Mouse (Mus musculus) cerebellum, postnatal 25 days (tissue): ENCODE data around the gene Ntrk1.
"Not testable (repeated sequence)": the region's sequence is repeated elsewhere in the genome, so short reads cannot be mapped to it uniquely, and the experiment has no call there.

Source experiments
- DNase-seq, 2 experiments: peaks; one replicate each; pipeline ENCODE4 v3.0.0; 2021; ENCODE audit warnings: mixed read lengths in 2 of 2

Gene Ntrk1

DNA sequence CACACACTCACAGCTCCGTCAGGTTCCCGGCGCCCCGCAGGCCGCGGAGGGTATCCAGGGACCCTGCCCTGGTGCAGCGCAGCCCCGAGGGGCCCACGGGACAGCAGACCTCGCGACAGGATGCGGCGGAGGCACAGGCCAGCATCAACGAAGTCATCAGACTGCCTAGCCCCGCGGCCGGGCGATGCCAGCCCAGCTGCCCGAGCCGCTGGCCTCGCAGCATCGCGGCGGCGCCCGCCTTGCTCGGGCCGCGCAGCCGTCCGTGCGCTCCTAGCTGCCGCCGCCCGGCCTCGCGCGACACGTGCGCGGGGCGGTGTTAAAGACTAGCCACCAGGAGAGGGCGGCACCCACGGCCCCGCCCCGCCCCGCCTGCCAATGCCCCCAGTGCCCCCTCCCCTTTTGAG is at the start of gene Ntrk1:
Gene Ntrk1 (minus strand): TSS at position 241 of the 404 bp plus-strand sequence.
- no peak for DNase-seq

DNA sequence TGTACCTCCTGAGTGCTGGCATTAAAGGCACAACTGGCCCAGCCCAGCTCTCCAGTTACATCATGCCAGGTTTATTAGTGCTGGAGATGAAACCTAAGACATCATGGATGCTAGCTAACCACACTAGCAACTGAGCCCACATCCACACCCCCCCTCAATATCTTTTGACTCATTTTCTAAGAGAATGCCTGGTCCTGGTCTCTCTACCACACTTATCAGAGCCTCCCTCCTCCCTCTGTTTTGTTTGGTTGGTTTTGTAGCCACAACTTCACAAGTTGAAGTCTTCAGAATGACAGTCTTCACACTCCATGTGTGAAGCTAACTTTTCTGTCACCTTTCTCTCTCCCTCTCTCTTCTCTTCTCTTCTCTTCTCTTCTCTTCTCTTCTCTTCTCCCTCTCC is 45.9 kb upstream of the Ntrk1 start:
- no peak for DNase-seq

DNA sequence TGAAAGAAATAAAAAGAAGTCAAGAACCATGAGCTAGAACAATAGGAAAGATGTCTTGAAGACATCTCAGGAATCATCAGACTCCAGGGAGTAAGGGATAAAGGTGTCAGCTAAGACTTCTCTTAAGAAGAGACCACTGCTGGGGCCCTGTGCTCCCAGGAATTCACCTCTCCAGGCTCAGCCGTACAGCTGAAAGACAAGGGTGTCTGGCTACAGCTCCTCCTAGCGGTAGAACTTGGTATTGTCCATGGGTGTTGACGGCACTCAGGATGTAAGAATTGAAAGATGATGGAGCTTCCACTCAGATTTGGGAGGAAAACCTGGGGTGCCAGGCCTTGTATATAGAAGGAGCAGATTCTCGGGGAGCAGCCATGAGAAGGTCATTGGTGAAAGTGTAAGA is 43.7 kb upstream of the Ntrk1 start:
- peak; percentile 78 to 85 for DNase-seq

DNA sequence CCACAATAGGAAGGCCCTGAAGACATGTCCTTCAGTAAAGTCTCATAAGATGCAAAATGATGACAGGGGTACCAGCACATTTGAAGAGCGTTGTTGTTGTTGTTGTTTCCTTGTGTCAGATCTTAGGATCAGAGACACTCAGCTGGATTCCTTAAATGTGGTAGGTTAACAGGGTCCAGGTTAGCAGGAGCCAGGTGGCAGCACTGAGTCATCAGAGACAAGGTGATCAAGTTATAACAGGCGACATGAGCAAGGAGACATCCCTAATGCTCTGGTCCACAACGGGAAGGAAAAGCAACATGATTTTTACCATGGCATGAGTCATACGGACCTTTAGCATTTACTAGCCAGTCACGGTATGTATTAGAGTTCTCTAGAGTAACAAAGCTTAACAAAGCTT is 38.5 kb upstream of the Ntrk1 start:
- DNase-seq = no peak

DNA sequence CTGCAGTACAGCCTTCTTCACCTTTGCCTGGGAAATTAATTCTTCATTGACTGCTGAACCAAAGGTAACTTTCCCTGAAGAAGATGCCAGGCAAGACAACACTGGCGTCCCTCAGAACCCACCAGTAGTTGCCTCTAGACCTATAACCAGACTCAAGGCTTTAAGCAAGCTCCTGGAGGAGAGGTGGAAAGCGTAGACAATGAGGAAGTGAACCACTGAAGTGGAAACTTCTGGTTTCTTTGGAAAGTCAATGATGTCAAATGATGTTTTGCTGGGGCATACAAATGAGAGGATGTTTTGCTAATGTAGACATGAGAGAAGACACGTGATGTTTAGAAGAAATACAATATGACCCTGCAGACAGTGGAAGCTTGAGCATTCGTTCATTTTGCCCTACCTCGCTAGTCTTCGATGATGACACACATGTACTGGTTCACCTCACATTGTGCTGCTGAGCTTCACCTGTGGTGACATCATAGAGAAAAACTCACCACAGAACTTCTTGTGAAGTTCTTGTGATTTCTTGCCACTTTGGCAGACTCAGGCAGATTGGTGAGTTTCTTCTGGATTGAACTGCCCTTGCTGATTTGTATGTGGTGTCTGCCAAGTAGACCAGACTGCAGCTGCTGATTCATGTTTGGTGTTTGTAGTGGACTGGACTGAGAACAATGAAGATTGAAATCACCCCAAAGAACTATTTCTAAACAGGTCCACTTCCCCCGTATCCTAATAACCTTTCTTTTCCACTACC is 37.3 kb upstream of the Ntrk1 start:
- DNase-seq = no peak

DNA sequence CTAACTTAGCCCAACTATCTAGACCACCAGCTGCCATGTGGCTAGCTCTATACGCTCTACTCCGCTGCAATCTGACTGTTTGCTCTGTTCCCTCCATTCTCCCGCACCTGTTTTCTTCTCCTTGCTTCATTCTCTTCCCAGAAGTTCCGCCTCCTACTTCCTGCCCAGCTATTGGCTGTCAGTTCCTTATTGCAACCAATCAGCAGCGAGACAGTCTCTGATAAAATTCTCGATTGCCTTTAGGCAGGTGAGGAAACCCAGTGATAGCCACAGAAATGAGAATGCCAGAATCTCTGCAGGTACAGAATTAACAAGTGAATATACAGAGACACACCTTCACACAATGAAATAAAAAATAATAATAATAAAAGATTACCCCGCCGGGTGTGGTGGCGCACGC is 34.1 kb upstream of the Ntrk1 start:
- DNase-seq = no peak

DNA sequence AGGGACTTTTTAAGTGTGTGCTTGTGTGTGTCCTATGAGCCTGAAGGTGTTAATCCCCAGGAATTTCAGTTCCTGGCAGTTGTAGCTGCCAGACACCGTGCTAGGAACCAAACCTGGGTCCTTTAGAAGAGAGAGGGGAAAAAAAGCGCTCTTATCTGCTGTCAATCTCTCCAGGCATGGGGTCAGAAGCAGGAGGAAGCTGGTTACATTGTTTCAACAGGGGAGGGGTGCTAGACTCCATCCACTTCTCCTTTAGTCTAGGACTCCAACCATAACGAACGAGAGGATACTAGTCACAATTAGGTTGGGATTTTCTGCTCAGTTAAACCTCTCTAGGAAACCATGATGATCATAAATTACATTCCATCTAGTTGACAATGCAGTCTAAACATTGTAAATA is 33.5 kb upstream of the Ntrk1 start:
- DNase-seq = no peak

DNA sequence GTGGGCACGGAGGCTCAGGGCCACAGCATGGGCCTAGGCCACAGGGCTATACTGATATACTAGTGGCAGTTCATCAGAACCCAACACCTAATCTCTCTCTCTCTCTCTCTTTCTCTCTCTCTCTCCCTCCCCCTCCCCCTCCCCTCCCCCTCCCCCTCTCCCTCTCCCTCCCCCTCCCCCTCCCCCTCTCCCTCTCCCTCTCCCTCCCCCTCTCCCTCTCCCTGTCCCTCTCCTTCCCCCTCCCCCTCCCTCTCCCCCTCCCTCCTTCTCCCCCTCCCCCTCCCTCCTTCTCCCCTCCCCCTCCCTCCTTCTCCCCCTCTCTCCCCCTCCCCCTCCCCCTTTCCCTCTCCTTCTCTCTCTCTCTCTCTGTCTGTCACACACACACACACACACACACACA is 29.2 kb upstream of the Ntrk1 start, which contains the start of gene Pear1:
Gene Pear1 (minus strand): TSS at position 101 of the 400 bp plus-strand sequence.
- not testable (repeated sequence) for DNase-seq

DNA sequence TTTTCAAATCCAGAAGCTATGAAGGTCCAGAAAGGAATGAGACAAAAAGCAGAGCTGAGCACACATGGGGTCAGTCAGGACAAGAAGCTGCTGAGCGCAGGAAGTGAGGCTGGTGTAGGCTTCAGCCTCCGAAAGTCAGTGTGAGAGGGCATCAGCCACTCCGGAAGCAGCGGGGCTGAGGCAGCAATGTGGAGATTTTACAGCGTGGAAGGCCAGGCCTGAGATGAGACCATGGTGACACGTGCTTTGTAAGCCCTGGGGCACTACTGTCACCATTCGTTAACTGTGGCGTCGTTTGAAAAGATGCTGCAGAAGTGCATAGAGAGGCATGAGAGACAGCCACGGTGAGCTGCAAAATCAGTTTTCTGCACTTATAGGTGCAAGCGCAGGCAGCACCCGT is 23.3 kb upstream of the Ntrk1 start:
- no peak for DNase-seq

DNA sequence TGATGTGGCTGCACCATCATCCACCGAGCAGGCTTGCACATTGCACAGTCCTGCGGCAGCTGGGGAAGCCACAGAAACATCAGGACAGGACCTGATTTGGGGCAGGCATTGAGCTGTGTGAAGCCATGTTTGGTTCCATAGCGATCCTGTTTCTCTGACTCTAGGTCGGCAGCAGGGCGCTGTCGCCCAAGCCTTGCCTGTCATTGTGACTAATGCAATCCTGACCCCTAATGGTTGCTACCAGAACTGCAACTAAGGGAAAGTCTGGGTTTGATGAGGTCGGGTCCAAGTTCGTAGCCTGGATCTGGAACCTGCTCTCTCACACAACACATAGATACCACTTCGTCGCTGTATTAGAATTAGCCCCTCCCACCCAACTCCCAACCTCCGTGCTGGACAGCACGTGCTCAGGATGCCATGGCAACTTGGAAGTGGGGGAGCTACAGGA is 21.7 kb upstream of the Ntrk1 start:
- peak; percentile 71 to 87 for DNase-seq

DNA sequence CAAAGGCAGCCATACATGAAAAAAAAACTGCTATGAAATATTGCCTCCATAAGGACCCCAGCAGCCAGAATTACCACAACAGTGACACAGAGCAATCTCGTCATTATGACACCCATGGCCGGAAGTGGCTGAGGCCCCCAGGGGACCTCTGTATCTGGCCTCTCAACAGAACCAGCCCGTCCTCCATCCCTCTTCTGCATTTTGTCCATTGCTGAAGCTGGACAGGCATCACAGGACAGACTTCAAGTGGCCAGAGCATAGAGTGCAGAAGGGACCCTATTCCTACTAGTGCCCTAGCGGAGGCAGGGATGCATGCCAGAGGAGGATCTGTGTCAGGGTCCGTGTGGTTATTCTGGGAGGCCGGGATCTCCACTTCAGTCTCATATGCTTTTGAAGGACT is 21.2 kb upstream of the Ntrk1 start:
- DNase-seq = no peak

DNA sequence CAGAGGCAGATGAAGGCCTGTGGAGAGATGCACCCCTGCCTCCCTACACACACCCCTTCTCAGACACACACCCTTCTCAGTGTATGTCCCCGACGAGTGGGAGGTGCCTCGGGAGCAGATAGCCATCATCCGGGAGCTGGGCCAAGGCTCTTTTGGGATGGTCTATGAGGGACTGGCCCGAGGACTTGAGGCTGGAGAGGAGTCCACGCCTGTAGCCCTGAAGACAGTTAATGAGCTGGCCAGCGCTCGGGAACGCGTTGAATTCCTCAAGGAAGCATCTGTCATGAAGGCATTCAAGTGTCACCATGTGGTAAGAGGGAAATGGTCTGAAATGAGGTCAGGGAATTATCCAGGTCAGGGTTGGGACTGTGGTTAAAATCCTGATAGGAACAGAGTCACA is 17.9 kb upstream of the Ntrk1 start:
- DNase-seq = no peak

DNA sequence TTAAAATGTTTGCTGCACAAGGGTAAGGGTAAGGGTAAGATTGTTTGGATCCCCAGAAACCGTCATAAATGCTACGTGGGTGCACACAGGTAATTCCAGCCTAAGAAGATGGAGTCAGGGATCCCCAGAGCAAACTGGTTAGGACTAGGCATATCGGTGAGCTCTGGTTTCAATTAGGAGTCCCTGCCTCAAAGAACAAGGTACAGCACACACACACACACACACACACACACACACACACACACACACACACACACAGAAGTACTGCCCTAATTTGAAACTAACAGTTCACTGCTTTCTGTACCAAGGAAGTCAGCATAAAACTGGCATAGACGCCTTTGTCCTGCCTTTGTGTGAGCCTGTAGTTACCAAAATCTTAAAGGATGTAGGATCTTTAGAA is 17.5 kb upstream of the Ntrk1 start:
- DNase-seq = no peak

DNA sequence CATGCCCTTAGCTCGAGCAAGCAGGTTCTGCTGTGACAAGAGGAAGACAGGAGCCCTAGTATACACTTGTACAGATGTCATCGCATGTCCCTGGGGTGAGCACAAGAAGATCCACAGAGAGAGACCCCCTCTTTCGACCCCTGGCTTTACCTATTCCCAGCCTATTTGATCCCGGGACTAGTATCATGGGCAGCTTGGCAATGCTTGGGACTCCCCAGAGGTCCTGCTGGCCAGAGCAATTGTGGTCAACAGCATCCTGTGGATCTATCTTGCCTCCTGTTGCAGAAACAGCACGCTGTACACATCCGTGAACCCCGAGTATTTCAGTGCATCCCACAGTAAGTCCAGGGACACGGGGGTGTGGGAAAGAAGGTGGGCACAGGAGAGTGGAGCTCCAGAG is 16.3 kb upstream of the Ntrk1 start:
- no peak for DNase-seq

DNA sequence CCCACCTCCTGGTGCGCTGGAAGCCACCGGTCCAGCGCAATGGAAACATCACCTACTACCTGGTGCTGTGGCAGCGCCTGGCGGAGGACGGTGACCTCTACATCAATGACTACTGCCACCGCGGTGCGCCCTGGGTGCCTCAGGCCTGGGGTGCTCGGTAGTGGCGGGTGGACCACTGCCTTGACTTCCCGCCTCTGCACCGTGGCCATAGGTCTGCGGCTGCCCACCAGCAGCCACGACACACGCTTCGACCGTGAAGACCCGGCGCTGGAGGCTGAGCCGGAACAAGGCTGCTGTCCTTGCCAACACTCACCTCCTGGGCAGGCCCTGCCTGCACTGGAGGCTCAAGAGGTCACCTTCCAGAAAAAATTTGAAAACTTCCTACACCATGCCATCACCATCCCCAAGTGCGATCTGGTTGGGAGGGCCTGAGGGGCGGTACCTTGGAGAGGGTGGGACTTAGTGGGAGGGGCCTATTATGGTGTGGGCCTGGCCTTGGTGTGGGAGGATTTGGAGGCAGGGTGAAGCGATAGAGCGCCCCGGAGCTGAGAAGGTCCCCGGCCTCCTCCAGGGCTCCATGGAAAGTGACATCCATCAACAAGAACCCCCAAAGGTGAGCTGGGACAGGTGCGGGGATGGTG is 14.5 kb upstream of the Ntrk1 start:
- DNase-seq = no peak

DNA sequence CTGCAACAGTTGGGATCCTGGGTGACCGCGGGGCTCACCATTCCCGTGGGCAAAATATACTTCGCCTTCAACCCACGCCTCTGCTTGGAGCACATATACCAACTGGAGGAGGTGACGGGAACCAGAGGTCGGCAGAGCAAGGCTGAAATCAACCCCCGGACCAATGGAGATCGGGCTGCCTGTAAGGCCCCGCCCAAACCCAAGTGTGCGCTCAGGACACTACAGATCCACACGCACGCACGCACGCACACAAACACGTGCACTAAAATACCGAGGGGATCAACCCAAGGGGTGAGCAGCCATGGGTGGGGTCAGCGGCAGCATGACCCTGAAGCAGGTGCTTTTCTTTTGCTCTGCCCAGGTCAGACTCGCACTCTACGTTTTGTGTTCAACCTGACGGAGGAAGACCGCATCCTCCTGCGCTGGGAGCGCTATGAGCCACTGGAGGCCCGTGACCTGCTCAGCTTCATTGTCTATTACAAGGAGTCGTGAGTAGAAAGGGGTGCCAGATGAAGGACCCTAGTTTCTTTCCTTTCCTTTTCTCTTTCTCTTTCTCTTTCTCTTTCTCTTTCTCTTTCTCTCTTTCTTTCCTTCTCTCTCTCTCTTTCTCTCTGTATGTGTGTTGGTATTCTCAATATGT is 9.2 kb upstream of the Ntrk1 start:
- no peak for DNase-seq

DNA sequence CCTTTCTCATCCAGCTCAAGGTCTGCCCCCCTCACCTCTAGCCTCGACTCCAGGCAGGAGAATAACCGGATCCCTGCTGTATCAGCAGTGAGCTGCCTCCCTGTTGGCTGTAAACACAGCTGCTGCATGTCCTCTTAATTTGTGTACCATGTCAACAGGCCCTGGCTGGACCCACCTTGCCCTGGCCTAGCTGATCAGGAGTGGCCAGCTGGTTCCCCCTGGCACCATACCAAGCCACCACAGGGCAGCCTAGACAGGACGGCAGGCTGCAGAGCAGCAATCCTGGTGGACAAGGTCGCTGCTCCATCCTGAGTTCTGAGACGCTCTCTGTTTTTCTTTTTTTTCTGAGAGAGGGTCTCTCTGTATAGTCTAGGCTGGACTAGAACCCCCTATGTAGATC is 6.7 kb upstream of the Ntrk1 start:
- peak; percentile 58 to 77 for DNase-seq

DNA sequence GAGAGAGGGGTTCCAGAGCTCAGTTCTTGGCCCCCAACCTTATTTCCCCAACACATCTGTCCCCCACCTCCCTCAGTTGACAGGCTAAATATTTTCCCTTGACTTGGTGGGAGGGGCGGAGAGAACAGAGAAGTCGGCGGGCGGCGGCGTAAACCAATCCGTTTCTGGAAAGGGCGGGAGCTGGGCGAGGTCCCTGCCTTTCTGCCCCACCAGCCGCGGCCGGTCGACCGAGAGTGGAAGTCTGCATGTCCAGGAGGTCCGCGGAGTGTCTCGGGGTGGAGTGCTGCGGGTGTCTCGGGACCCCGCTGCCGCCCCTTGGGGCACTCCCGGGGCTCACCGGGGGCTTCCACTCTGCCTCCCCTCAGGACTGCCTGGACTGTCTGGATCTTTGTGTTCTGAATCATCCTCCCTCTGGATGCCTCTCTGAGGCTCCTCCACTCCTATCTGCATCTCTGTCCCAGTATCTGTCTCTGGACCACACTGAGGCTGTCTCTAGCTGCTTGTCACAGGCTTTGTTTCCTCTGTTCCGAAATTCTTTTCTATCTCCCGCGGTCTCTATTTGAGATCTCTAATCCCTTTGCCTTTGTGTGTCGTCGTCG is 1.9 kb upstream of the Ntrk1 start, which contains the start of gene Insrr:
Gene Insrr (plus strand): TSS at position 216 of the 599 bp plus-strand sequence.
- DNase-seq = no peak

DNA sequence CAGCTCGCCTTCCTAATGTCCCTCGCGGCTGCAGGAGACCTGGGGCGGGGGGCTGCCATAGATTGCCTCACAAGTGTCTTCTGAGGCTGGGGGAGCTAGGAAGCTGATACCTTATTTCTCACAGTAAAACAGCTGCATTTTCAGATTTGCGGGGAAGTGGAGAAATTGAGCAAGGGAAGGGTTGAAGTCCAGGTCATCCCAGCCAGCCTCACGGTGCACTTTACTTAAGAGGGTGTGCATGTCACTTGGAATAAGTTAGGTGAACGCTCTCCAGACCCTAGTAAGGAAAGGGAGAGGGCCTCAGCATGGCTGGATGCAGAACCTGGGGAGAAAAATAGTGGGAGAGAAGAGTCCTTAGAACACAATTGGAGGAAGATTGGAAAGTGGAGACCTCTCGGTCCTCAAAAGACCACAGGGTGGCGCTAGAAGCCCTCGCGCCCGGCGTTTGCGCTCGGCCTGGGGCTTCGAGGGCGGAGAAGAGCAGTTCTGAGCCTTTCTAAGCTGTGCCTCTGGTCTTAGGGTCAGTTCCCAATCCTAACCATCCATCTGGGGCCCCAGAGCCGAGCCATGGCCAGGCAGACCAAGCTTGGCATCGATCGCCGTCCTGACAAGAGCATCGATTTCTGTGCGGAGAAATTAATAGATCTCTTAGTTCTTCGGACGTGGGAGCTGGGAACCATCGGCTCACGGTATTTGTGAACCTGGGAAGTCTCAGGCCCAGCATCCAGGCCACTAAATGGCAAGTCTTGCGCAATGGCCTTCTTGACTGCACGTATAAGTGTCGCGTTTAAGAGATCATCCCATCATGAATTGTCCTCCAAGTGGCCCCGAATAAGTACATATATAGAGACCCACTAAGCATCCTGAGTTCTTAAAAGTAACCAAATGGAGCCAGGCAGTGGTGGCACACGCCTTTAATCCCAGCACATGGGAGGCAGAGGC is 645 bp upstream of the Ntrk1 start:
- peak; percentile 58 to 75 for DNase-seq

DNA sequence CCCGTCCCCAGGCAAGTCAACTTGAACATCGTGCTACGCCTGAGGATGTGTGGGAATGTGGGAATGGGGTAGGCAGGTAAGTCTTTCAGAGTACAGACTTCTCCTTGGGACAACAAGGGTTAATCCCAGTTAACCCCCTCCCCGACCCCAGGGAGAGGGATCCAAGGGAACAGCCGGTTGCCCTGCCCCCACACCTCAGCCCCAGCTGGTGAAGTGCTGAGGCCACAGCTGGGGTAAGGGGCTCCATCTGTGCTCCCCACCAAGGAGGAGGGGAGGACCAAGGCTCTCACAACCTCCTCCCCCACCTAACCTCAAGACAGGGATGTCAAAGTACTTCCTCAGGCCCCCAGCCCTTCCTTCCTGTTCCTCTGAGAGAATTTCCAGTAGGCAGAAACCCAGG is 5.2 kb downstream of the Ntrk1 start:
- no peak for DNase-seq

DNA sequence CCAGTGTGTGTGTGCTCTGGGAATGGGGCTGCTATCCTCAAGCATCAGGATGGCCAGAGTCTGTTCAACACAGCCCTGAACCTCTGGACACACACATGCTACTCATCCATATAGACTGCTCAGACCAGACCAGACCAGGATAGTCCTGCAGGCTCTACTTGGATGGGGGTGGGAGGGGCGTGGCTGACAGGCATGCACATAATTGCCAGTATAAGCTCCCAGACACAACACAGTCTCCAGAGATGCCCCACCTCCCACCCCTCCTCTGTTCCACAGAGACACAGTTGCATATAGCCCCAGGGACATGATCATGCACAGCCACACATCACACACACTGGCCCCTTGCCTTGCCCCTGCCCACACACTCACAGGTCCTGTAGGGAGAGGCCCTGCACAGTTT is 5.7 kb downstream of the Ntrk1 start:
- DNase-seq = no peak

DNA sequence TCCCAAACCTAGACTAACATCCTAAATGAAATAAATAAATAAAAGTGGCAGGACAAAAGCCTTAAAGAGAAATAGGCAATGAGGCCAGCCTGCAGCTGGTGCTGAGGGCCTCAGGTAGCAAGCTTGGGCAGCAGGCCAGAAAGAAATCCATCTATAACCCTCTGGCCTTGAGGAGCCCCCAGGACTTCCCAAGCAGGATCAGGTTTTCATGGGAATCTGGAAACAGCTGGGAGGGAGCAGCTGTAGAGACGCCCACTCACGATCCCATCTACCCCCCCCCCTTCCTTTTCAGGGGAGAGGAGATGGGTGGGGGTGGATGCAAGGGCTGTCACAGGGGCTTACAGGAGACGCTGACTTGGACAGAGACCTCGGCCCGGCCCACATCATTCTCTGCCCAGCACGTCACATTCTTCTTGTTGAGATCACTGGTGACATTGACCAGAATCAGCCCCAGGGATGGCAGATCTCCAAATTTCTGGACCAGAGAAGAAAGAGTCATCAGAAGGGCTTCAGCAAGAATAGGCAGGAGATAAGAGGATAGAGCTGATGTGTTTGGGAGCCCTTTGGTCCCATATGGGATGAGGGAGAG is 9.2 kb downstream of the Ntrk1 start:
- DNase-seq = no peak
